Mouse (Mus musculus): Measurements from ENCODE around the gene Elovl5.

DNA sequence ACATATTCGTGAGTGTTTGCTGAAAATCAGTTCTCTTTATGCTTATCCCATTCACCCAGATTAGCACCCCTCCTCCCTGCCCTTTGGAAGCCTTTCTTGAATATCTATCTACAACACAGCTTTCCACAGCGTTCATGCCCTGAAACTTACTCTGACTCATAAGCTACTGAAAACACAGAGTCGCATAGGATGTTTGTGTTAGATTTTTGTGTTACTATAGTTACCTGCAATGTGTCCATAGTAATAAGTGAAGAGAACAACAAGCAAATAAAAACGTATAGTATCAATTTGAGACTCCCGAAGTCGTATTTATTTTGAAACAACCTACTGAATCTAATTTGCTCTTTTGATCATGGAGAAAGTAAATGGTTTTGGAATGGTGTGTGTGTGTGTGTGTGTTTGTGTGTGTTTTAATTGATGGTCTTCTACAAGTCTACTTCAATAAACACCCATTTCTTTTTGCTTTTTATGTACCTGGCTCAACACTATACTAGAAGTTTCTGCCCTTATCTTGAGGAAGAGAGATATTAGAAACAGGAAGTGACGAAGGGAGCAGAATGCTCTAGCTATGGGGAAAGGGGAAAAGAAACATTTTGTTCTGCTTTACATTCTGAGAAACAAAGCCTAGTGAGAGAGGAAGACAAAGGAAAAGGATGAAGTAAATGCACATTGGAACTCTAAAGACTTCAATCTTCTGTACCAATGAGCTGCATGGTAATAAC, 5.5 kb upstream of the Elovl5 start:
- TF ChIP-seq CEBPB (IDR thresholded peaks at IDR 0.05; ENCODE audit: insufficient read depth, poor library complexity, severe bottlenecking) (no peak), E2F4 (IDR thresholded peaks at IDR 0.05; ENCODE audit: insufficient read depth) (no peak), USF1 (IDR thresholded peaks at IDR 0.05; ENCODE audit: low read depth) (no peak), POLR2A (IDR thresholded peaks at IDR 0.05; ENCODE audit: insufficient read length, low read depth) (no peak)

Measured in myocyte (in vitro differentiated cells).